Mouse (Mus musculus) intestine, postnatal 0 days (tissue): ENCODE data around the gene Galnt4. TPM values are rescaled to one million over a fixed set of nuclear protein-coding genes. Genes with fewer than 3 reads are reported as not detected.
A peak's percentile ranks its signal among the peaks of the same experiment; 100 is the strongest.

ENCODE experiments used
- ATAC-seq: fragments of 200-750 bp; cut with Nextera tagmentation; 2 replicates; pipeline ENCODE4 v1.8.0; 2017; ENCODE audit warnings: mild to moderate bottlenecking, moderate TSS enrichment, moderate library complexity
- H3K27ac ChIP-seq: fragments of 300-500 bp; sonication (generic); 2 replicates; pipeline ENCODE4 v1.5.1; 2014; ENCODE audit warnings: mild to moderate bottlenecking, low read depth, low read length, moderate library complexity
- H3K27me3 ChIP-seq: fragments of 300-500 bp; sonication (generic); replicated peaks from 2 replicates; pipeline ENCODE4 v1.6.1; 2014; ENCODE audit warnings: low read length, mixed read lengths; ENCODE audit not compliant: control insufficient read depth, insufficient read depth
- H3K36me3 ChIP-seq: fragments of 300-500 bp; sonication (generic); 2 replicates; pipeline ENCODE4 v1.6.1; 2014; ENCODE audit warnings: mild to moderate bottlenecking, moderate library complexity; ENCODE audit not compliant: control insufficient read depth, insufficient read depth
- H3K4me1 ChIP-seq: fragments of 300-500 bp; sonication (generic); replicated peaks from 2 replicates; pipeline ENCODE4 v1.6.1; 2014; ENCODE audit warnings: antibody characterized with exemption, low read length, mixed read lengths; ENCODE audit not compliant: control insufficient read depth, insufficient read depth
- H3K4me2 ChIP-seq: fragments of 300-500 bp; sonication (generic); replicated peaks from 2 replicates; pipeline ENCODE4 v1.6.1; 2014; ENCODE audit warnings: low read depth, mild to moderate bottlenecking, moderate library complexity
- H3K4me3 ChIP-seq: fragments of 300-500 bp; sonication (generic); 2 replicates; pipeline ENCODE4 v1.5.1; 2014; ENCODE audit warnings: low read depth, low read length
- H3K9ac ChIP-seq: fragments of 300-500 bp; sonication (generic); 2 replicates; pipeline ENCODE4 v1.6.1; 2014; ENCODE audit warnings: mild to moderate bottlenecking, low read depth, low read length
- H3K9me3 ChIP-seq: fragments of 300-500 bp; sonication (generic); 2 replicates; pipeline ENCODE4 v1.6.1; 2016; ENCODE audit warnings: mixed run types; ENCODE audit not compliant: control insufficient read depth
- CTCF ChIP-seq: sonication (generic); IDR thresholded peaks from 2 replicates; pipeline ENCODE4 v1.5.1; 2016; ENCODE audit warnings: low read depth, mild to moderate bottlenecking, control low read depth, antibody characterized with exemption, moderate library complexity
- WGBS: fragments of 180-500 bp; shearing (Covaris S2); extraction: QIAGEN DNeasy Blood & Tissue Kit; methylation state at CpG from one replicate; pipeline ENCODE4 v1.1.7; 2014; 5-methylcytosine and 5-hydroxymethylcytosine counted together
- polyA plus RNA-seq: library from polyadenylated mRNA; unstranded; fragments of >200 nt; fragmentation: Nextera tagmentation; extraction: Ambion mirVana; gene quantifications from 2 replicates; pipeline ENCODE4 v1.2.1, GENCODE M21; 2015

Gene Galnt4
- polyA plus RNA-seq, 1 experiment from 2014 or later = 13.2 TPM

DNA sequence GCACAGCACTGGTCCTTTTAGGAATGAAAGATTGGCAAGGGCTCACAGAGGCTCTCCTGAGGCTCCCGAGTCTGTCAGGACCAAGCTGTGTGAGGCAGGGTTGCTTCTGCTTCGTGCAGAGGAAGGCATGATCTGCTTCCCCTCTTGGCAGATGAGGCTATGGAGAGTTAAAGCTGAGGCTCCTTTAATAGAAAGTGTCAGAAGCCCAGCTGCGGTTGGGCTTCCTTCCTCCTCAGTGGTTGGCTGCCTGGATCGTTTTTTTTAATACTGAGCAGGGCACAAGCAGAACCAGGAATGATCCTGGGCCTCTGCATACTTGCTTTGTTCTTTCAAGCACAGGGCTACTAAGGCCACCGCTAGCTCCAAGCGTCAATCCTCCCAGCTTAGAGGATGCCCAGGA, 22.7 kb downstream of the Galnt4 start:
- H3K36me3 ChIP-seq = 0 out of 2 replicates have a peak, but pooled peaks cover 12% of the 10 kb centered on the region
- WGBS = 49% methylated on average over 6 of the region's 6 CpGs
- H3K27ac ChIP-seq = no peak overlapping the region

DNA sequence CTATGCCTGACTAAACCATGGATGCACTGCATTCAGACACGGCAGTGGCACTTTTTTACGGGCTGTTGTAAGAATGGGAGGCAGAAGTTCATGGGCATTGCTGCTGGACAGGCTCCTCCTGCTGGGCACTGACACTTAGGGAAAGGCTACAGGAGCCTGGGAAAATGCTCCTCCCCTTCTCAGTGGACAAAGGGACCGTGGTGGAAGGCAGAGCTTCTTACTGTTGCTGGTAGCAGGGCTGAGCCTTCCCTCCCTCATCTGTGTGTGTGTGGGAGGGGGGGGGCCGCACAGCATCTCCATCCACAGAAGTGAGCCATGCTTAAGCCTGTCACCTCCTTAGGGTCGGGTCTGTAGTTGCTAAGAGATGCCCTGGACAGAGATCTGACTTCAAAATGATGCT, 23.3 kb downstream of the Galnt4 start:
- Histone ChIP-seq H3K27me3 (no peaks in the 10 kb centered on the region), H3K4me2 (no peak overlapping the region), H3K4me1 (peaks cover under 1% of the 10 kb centered on the region; the same call in 1 of the 2 replicates), H3K9ac (no peak overlapping the region), H3K4me3 (no peak overlapping the region), H3K9me3 (no peaks in the 10 kb centered on the region), H3K36me3 (0 out of 2 replicates have a peak, but pooled peaks cover 12% of the 10 kb centered on the region), H3K27ac (peak overlapping the region; percentile 77)
- no peak for ATAC-seq
- TF ChIP-seq CTCF = peak; percentile 51
- WGBS = 66% methylated on average over 5 of the region's 5 CpGs

More for the DNA sequence above, 22.7 kb downstream of the Galnt4 start:
- H3K9ac ChIP-seq = no peak overlapping the region
- no peak overlapping the region for H3K4me2 ChIP-seq
- peaks cover 3% of the 10 kb centered on the region; the same call in 1 of the 2 replicates for H3K4me1 ChIP-seq
- no peak for ATAC-seq
- no peak for TF ChIP-seq CTCF
- H3K27me3 ChIP-seq = no peaks in the 10 kb centered on the region
- H3K9me3 ChIP-seq = no peaks in the 10 kb centered on the region
- no peak overlapping the region for H3K4me3 ChIP-seq

DNA sequence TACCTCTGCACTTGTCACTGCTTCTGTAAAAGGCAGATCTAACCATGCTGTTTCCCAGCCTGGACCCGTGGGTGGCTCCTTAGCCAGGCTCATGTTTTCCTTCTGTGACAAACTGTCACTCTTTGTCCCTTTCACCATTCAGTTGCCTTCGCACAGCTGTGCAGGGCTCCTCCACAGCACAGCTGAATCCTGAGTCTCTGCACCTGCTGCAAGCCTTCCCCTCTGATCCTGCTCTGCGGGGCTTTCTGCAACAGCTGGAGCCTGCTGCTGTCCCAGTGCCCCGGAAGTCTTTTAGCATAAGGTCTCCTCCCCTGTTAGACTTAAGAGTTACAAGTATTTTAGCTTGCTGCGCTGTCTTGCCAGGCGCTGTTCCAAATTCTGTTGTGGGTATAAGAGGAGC, 24.2 kb downstream of the Galnt4 start:
- 48% methylated on average over 6 of the region's 6 CpGs for WGBS
- ATAC-seq = no peak
- Histone ChIP-seq H3K9me3 (no peaks in the 10 kb centered on the region), H3K4me1 (0 out of 2 replicates have a peak, but pooled peaks cover 4% of the 10 kb centered on the region), H3K4me2 (0 out of 2 replicates have a peak overlapping the region, but pooled peaks have one; percentile 0), H3K27ac (peak overlapping the region; percentile 77), H3K36me3 (0 out of 2 replicates have a peak, but pooled peaks cover 12% of the 10 kb centered on the region), H3K27me3 (no peaks in the 10 kb centered on the region), H3K9ac (no peak overlapping the region), H3K4me3 (no peak overlapping the region)
- TF ChIP-seq CTCF = no peak

DNA sequence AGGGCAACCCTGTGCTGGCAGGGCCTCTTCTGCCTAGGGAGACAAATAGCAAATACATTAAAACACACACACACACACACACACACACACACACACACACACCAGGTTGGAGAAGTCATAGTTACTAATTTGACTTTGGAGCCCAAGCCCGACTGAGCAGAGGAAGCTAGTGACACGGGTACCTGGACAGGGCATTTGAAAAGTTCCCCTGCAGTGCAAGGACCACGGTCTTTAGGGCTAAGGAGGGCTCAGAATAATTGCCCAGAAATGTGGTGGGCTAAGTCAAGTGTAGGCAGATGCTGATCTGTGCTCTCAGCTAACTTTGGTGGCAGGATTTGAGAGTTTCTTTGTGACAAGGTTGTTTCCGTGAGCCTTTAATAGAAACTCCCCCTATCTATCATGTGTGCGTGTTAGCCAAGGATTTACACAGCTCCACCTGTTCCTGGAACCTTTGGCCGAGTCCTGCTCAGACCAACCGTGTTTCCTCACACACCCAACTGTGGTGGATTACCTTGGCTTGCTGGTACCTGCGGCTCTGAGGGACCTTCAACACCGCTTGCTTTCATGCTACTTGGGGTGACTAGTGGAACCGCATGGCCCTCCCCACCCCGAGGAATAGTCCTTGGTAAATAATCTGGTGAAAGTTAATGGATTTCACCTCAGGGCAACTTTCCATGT, 24.8 kb downstream of the Galnt4 start:
- H3K9ac ChIP-seq = no peak overlapping the region
- 55% methylated on average over 11 of the region's 11 CpGs for WGBS
- 0 out of 2 replicates have a peak overlapping the region, but pooled peaks have one; percentile 0 for H3K4me2 ChIP-seq
- no peaks in the 10 kb centered on the region for H3K27me3 ChIP-seq
- ATAC-seq = peak; percentile 90
- H3K27ac ChIP-seq = peak overlapping the region; percentile 77
- peak; percentile 37 for TF ChIP-seq CTCF
- no peak overlapping the region for H3K4me3 ChIP-seq
- no peaks in the 10 kb centered on the region for H3K9me3 ChIP-seq
- 0 out of 2 replicates have a peak, but pooled peaks cover 4% of the 10 kb centered on the region for H3K4me1 ChIP-seq
- H3K36me3 ChIP-seq = 0 out of 2 replicates have a peak, but pooled peaks cover 12% of the 10 kb centered on the region

DNA sequence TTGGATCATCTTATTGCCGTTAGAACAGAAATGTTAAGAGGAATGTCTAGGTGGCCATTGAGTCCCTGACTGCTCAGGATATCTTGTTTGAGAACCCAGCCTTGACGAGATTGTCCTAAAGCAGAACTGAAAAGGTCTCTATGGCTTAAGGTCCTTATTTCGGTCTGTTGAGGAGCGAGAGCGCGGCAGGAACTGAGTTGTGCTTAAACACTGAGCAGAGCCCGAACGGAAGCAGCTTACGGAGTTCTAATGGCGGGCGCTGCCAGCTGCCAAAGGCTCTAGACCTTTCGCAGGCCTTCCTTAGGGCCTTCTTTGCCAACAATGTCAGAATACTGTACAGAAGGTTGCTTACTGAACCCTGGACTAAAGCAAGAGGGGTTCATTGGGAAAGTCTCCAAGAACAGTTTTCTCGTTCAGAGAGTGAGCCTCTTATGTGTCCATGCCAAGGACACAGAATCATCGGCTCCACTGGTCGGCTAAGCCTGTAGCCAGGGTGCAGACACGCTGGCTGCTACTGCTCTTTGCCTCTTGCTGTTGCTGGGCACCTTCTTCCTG, 25.4 kb downstream of the Galnt4 start:
- no peak for ATAC-seq

DNA sequence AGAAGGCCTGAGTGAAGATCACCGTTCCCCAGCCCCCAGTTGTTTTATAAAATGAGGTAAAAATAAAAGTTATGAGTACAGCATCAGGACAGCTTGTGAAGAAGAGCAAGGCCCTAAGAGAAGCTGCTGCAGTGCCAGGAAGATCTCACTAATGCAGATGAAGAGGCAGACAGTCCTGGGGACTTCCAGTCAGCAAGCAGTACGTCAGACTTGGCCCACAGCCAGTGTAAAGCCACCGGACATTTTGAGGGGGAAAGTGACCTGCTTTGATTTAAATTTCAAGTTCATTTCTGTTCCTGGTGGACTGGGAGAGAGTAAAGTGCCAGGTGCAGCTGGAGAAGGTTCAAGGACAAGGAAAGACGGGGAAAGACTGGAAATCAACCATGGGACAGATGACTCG, 28.4 kb downstream of the Galnt4 start:
- H3K4me3 ChIP-seq = no peak overlapping the region
- no peaks in the 10 kb centered on the region for H3K9me3 ChIP-seq
- ATAC-seq = no peak
- 0 out of 2 replicates have a peak overlapping the region, but pooled peaks have one; percentile 5 for H3K27ac ChIP-seq
- 0 out of 2 replicates have a peak, but pooled peaks cover 4% of the 10 kb centered on the region for H3K4me1 ChIP-seq
- 40% methylated on average over 5 of the region's 5 CpGs for WGBS
- no peak overlapping the region for H3K4me2 ChIP-seq
- H3K9ac ChIP-seq = no peak overlapping the region
- peaks cover 9% of the 10 kb centered on the region; the same call in 1 of the 2 replicates for H3K36me3 ChIP-seq
- TF ChIP-seq CTCF = no peak
- no peaks in the 10 kb centered on the region for H3K27me3 ChIP-seq

More for the DNA sequence above, 25.4 kb downstream of the Galnt4 start:
- 92% methylated on average over 16 of the region's 16 CpGs for WGBS
- H3K36me3 ChIP-seq = 0 out of 2 replicates have a peak, but pooled peaks cover 12% of the 10 kb centered on the region
- no peak overlapping the region for H3K4me2 ChIP-seq
- TF ChIP-seq CTCF = no peak
- no peak overlapping the region for H3K4me3 ChIP-seq
- H3K4me1 ChIP-seq = 0 out of 2 replicates have a peak, but pooled peaks cover 4% of the 10 kb centered on the region
- peak overlapping the region; percentile 77 for H3K27ac ChIP-seq
- H3K27me3 ChIP-seq = no peaks in the 10 kb centered on the region
- no peak overlapping the region for H3K9ac ChIP-seq
- H3K9me3 ChIP-seq = no peaks in the 10 kb centered on the region
